Mouse (Mus musculus): ENCODE measurements around the gene Tat.

DNA sequence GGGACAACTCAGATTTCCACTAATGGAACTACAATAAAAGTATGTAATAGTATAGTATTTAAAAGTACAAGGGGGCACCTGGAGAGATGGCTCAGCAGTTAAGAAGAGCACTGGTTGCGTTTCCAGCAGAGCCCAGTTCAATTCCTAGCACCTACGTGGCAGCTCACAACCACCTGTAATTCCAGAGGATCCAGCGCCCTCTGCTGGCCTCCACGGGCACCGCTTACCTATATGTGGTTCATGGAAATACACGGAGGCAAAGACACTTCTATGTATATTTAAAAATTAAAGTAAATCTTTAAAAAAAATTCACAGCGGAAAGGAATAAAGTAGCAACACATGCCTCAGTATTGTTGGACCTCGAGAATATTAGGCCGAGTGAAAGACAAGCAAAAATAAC is 12.7 kb downstream of the Tat start:
- TF ChIP-seq EP300 (IDR thresholded peaks at IDR 0.05; ENCODE audit: low read length) (no peak), MYC (IDR thresholded peaks at IDR 0.05; ENCODE audit: low read depth, low read length) (no peak), CTCF (conservative IDR thresholded peaks at IDR 0.05 in 1 of 2, IDR thresholded peaks at IDR 0.05 in 1 of 2; ENCODE audit: low read depth in 2 of 2, low read length in 2 of 2) (peak; percentile 41 to 83; a peak in 3 of 4 replicates), E2F4 (IDR thresholded peaks at IDR 0.05; ENCODE audit: insufficient replicate concordance, low read depth, low read length) (no peak), MEF2A (IDR thresholded peaks at IDR 0.05; ENCODE audit: borderline replicate concordance, low read depth, low read length) (no peak), POLR2A (IDR thresholded peaks at IDR 0.05; ENCODE audit: low read depth, low read length) (no peak), USF1 (IDR thresholded peaks at IDR 0.05; ENCODE audit: low read depth, low read length) (no peak), NELFE (IDR thresholded peaks at IDR 0.05; ENCODE audit: low read depth, low read length) (no peak), ZC3H11A (IDR thresholded peaks at IDR 0.05; ENCODE audit: low read depth, low read length) (peak; percentile 8; the same call in 1 of the 2 replicates), ETS1 (conservative IDR thresholded peaks at IDR 0.05; ENCODE audit: low read depth, low read length) (no peak), SIN3A (IDR thresholded peaks at IDR 0.05; ENCODE audit: low read length) (no peak), POLR2AphosphoS2 (IDR thresholded peaks at IDR 0.05; ENCODE audit: low read depth, low read length) (no peak), RCOR1 (conservative IDR thresholded peaks at IDR 0.05; ENCODE audit: low read depth, low read length) (no peak)

All from CH12.LX (cell line).